Mouse (Mus musculus): Measurements from ENCODE around the gene Ncoa5.

Gene Ncoa5

GRCm38 (mm10) chr2:164960716-164961441 lies 73.8 kb downstream of the Ncoa5 start, which contains the start of gene Slc12a5:
Gene Slc12a5, plus strand, starts transcription at chr2:164960802.
- CTCF ChIA-PET = interaction anchor here (0.6 to 1.6 kb wide), 6 partner anchors 12 to 1736 kb away, joined by 3 to 12 read pairs (median 3); no protein-coding TSS in a partner anchor

GRCm38 (mm10) chr2:164957548-164958315 lies 76.9 kb downstream of the Ncoa5 start:
- CTCF ChIA-PET = interaction anchor here (1.0 kb wide), 1 partner anchor 127 kb away, joined by 5 read pairs; no protein-coding TSS in a partner anchor

- CTCF ChIA-PET = interaction anchor here (0.6 kb wide), 2 partner anchors 14 to 16 kb away, joined by 8 to 12 read pairs; partner anchors contain the start of gene Mmp9
These were observed 78.5 kb downstream of the Ncoa5 start for GRCm38 (mm10) chr2:164956195-164956594.

- CTCF ChIA-PET = no interaction called here
These were observed 78.9 kb downstream of the Ncoa5 start for GRCm38 (mm10) chr2:164955725-164956124.

GRCm38 (mm10) chr2:164953224-164953623 lies 81.4 kb downstream of the Ncoa5 start:
- CTCF ChIA-PET = interaction anchor here (0.6 to 2.0 kb wide), 2 partner anchors 11 to 17 kb away, joined by 4 to 6 read pairs; no protein-coding TSS in a partner anchor

GRCm38 (mm10) chr2:164952448-164952847 lies 82.2 kb downstream of the Ncoa5 start:
- CTCF ChIA-PET = interaction anchor here (0.6 to 2.0 kb wide), 2 partner anchors 11 to 341 kb away, joined by 3 to 6 read pairs; no protein-coding TSS in a partner anchor

GRCm38 (mm10) chr2:164951745-164952144 lies 82.9 kb downstream of the Ncoa5 start:
- CTCF ChIA-PET = interaction anchor here (2.0 kb wide), 1 partner anchor 10 kb away, joined by 6 read pairs; no protein-coding TSS in a partner anchor

- CTCF ChIA-PET = no interaction called here
These were observed 84.2 kb downstream of the Ncoa5 start for GRCm38 (mm10) chr2:164950501-164950900.

All from spleen, embryonic (tissue).